Mouse (Mus musculus): ENCODE results near the gene Basp1.
"Not testable (repeated sequence)": the region's sequence is repeated elsewhere in the genome, so short reads cannot be mapped to it uniquely, and the experiment has no call there.

The Basp1 gene

GRCm38 (mm10) chr15:25413378-25413901 is at the start of gene Basp1:
Gene Basp1, minus strand, starts transcription at chr15:25413764.
- DNase-seq (ENCODE audit: low read depth, low spot score), result peak; percentile 78

DNA sequence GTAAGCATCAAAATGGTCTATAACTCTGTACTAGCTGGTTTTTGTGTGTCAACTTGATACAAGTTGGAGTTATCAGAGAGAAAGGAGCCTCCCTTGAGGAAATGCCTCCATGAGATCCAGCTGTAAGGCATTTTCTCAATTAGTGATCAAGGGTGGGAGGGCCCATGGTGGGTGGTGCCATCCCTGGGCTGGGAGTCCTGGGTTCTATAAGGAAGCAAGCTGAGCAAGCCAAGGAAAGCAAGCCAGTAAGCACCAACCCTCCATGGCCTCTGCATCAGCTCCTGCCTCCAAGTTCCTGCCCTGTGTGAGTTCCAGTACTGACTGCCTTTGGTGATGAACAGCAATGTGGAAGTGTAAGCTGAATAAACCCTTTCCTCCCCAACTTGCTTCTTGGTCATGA is 49.5 kb upstream of the Basp1 start:
- not testable (repeated sequence) for DNase-seq (ENCODE audit: low read depth, low spot score)

GRCm38 (mm10) chr15:25462056-25462762 is 48.6 kb upstream of the Basp1 start:
- DNase-seq (ENCODE audit: low read depth, low spot score), result no peak

- DNase-seq (ENCODE audit: low read depth, low spot score), result no peak
Observed at GRCm38 (mm10) chr15:25459901-25460300, 46.3 kb upstream of the Basp1 start.

DNA sequence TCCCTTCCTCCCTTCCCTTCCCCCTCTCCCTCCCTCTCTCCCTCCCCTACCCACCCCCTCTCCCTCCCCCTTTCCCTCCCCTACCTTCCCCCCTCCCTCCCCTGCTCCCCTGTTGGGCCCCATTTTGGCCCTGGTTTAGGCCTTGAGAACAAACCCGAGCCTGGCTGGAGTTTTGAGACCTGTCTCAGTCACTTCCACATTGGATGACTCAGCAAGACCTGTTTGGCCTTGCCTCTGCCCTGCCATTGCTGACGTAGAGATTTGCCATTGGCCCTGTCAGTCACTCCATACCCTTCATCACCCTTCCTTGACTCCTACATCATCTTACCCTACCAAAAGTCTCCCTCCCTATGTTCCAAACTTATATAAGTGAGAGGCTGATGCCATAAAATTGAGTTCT is 43.9 kb upstream of the Basp1 start:
- no peak for DNase-seq (ENCODE audit: low read depth, low spot score)

DNA sequence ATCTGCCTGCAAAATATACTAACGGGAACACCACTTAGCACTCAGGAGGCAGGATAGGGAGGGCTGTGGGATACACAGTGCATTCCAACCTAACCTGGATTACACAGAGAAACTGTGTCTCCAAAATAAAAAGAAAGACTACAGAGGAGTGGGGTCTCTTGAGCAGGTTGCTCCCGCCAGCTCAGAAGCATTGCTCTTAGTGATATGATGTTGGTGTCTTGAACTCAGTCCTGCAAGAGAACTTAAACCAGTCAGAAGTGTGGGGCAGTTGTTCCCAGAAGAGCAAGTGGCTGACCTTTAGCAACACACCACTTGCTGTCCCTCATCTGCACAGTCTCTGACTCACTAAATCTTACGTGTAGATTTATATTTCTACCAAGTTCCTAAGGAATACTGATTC is 40.0 kb upstream of the Basp1 start:
- DNase-seq (ENCODE audit: low read depth, low spot score), result no peak

- no peak for DNase-seq (ENCODE audit: low read depth, low spot score)
Observed at GRCm38 (mm10) chr15:25449348-25449747, 35.8 kb upstream of the Basp1 start.

GRCm38 (mm10) chr15:25448703-25449340 is 35.3 kb upstream of the Basp1 start:
- no peak for DNase-seq (ENCODE audit: low read depth, low spot score)

DNA sequence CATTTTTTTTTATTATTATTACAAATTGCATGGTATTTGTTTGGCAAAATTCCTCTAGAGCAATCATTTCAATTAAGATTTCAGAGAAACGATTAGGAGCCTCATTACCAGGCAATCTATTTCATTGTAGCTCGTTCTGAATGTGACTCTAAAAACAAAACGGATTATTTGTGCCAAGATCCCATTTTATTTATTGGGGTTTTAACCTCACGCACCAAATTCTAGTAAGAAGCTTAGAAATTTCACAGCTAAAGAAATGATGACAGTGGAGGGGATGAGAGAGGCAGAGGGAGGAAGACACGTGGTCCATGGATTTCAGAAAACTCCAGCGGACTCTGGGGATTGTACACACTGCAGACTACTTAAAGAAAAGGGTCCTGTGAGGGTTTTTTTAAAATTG is 33.6 kb upstream of the Basp1 start:
- no peak for DNase-seq (ENCODE audit: low read depth, low spot score)

DNA sequence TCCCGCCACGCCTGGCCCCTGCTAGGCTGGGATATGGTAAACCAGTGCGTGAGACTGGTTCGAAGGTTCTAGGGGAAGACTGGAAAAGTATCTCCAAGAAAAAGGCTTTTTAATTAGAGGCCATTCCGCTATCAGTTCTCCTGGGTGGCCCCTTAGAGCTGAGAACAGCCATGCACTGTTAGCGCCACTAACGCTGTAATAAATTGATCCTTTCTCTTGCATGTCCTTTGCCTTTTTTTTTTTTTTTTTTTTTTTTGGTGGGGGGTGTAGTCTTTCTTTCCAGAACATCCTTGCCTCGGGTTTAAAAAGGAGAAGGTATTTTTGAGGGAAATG is 32.6 kb upstream of the Basp1 start:
- no peak for DNase-seq (ENCODE audit: low read depth, low spot score)

DNA sequence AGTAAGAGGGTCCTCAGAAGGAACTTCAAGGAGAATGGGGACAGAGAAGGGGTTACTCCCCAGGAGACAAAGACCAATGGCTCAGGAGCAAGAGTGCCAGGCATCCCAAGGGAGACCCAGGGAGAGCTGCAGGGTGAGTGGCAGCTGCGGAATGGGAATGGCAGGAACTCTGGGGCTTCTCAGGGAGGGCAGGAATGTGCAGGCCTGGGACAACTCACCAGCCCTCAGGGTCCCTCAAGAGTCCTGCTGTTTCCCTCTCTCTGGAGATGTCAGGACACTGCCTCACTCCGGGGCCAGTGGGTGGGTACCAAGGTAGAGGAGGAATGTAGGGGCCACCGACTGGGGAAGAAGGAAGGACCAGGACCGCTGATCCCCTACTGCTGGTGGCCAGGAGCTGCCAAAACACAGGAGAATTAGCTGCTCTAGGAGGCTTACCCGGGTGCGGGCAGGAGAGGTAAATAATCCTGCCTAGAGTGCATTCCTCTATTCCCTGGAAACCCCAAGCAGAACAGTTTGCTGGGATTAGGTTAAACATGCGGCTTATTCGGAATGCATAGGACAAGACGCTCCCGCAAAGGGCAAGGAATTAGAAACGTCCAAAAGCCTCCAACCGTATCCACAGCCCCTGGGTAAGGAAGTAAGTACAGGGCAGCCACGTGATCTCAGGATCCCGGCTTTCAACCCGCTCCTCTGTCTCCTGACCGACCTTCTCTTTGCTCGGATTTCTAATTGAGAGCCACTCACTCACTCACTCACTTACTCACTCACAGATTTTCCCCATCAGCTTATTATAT is 32.0 kb upstream of the Basp1 start:
- no peak for DNase-seq (ENCODE audit: low read depth, low spot score)

GRCm38 (mm10) chr15:25444208-25444607 is 30.6 kb upstream of the Basp1 start:
- DNase-seq (ENCODE audit: low read depth, low spot score), result no peak

- DNase-seq (ENCODE audit: low read depth, low spot score), result no peak
Observed at GRCm38 (mm10) chr15:25443140-25443790, 29.7 kb upstream of the Basp1 start.

DNA sequence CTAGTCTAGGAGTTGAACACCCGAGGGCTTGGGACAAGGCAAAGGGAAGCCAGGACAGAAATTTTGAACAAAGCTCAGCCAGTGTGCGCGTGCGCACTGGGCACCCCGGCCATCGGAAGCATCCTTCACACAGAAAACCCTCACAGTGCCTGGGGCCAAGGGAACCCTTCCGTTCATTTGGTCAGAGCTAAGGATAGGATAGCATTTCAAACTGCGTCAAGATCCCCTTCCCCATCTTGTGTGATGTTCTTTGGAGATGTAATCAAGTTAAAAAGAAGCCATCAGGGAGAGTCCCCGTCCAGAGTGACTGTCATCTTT is 28.3 kb upstream of the Basp1 start:
- no peak for DNase-seq (ENCODE audit: low read depth, low spot score)

GRCm38 (mm10) chr15:25440991-25441867 is 27.7 kb upstream of the Basp1 start:
- no peak for DNase-seq (ENCODE audit: low read depth, low spot score)

DNA sequence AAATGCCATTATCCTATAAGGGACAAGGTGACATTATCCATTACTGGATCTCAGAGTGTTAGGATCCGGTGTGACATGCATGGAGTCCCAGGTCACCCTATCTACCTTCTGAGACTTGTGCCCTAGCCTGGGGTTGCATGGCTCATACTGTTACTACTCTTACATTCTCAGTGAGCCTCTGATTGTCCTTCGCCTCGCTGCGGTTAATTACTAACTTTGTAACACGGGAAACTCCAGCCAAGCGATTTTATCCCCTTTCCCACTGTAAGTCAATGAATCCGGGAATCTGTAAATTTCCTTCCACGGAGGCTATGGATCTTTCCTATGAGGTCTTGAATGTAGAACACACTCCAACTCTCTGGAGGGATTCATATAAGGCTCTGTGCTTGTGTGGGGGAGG is 26.8 kb upstream of the Basp1 start:
- DNase-seq (ENCODE audit: low read depth, low spot score), result no peak

GRCm38 (mm10) chr15:25432341-25432740 is 18.8 kb upstream of the Basp1 start:
- no peak for DNase-seq (ENCODE audit: low read depth, low spot score)

- no peak for DNase-seq (ENCODE audit: low read depth, low spot score)
Observed at GRCm38 (mm10) chr15:25430167-25430566, 16.6 kb upstream of the Basp1 start.

GRCm38 (mm10) chr15:25429007-25429406 is 15.4 kb upstream of the Basp1 start:
- DNase-seq (ENCODE audit: low read depth, low spot score), result no peak

- no peak for DNase-seq (ENCODE audit: low read depth, low spot score)
Observed at GRCm38 (mm10) chr15:25428551-25428950, 15.0 kb upstream of the Basp1 start.

- DNase-seq (ENCODE audit: low read depth, low spot score), result no peak
Observed at GRCm38 (mm10) chr15:25420266-25420665, 6.7 kb upstream of the Basp1 start.

Measured in brain, embryonic 18.5 days (tissue).